Mouse (Mus musculus) bone marrow, adult 2 months (tissue): ENCODE results near the gene Uox.

ENCODE experiments used
- CTCF ChIP-seq: fragments of 200-500 bp; IDR thresholded peaks from 2 replicates; pipeline ENCODE4 v1.5.1; 2011; ENCODE audit warnings: low read length, control low read depth; ENCODE audit not compliant: control insufficient read depth, insufficient read depth
- POLR2A ChIP-seq: fragments of 200-500 bp; IDR thresholded peaks from 2 replicates; pipeline ENCODE4 v1.6.1; 2011; ENCODE audit warnings: low read depth, mild to moderate bottlenecking, control low read depth, low read length, borderline replicate concordance; ENCODE audit not compliant: control insufficient read depth

DNA sequence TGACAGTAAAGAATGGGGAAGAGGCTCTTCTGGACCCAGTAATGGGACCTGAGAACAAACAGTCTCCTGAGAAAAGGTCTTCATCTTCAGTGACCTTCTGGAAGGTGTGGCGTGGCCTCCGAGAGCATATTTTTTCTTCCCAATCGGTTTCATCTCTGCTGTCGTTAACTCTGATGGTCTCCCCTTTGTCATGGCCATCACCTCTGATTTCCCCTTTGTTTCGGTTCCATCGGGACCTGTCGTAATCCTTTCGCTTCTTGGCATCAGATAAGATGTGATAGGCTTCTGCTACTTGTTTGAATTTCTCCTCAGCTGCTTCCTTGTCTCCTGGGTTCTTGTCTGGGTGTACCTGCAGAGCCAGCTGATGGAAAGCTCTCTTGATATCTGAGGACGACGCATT lies 80.5 kb downstream of the Uox start:
- TF ChIP-seq POLR2A (no peak), CTCF (no peak)
